ENCODE assay signal across 8 mouse cellular contexts in genomic region chr9:44732921-44733530, GRCm38 (mm10). TPM values are rescaled to one million over a fixed set of nuclear protein-coding genes. Genes with fewer than 3 reads are reported as not detected.
DNase-seq lines count a peak whose midpoint lies in the region; ATAC-seq and TF ChIP-seq lines count a peak whose summit lies in the region.

No protein-coding gene starts in this region.

- H3K27ac ChIP-seq in embryonic facial prominence, embryonic 12.5 days: peak overlapping the region; percentile 76
- H3K27ac ChIP-seq in hindbrain, embryonic 11.5 days (ENCODE audit: low read depth, low read length): peak overlapping the region; percentile 24; the same call in 1 of the 2 replicates
- H3K27ac ChIP-seq in liver, postnatal 0 days (ENCODE audit: low read depth): peak overlapping the region; percentile 20; the same call in 1 of the 2 replicates

- DNase-seq in cerebellum, adult 11-12 months: peak; percentile 27
- no peak for DNase-seq in cerebellum, postnatal 10 days
- no peak for DNase-seq in hindbrain, embryonic 11.5 days (ENCODE audit: low spot score)
- no peak for DNase-seq in liver, postnatal 0 days
- DNase-seq in spleen, postnatal 36 days (ENCODE audit: low spot score in 2 of 2): no peak
- no peak for DNase-seq in retina, embryonic 14.5 days (ENCODE audit: low spot score)

- peaks cover 28% of the 10 kb centered on the region for H3K4me1 ChIP-seq in embryonic facial prominence, embryonic 12.5 days
- peaks cover 5% of the 10 kb centered on the region for H3K4me1 ChIP-seq in hindbrain, embryonic 11.5 days (replicated peaks; ENCODE audit: control insufficient read depth, insufficient read depth, low read length)
- H3K4me1 ChIP-seq in liver, postnatal 0 days (ENCODE audit: insufficient read depth): peaks cover 14% of the 10 kb centered on the region

- H3K9me3 ChIP-seq in embryonic facial prominence, embryonic 12.5 days: no peaks in the 10 kb centered on the region
- no peaks in the 10 kb centered on the region for H3K9me3 ChIP-seq in hindbrain, embryonic 11.5 days (ENCODE audit: control insufficient read depth, low read length)
- H3K9me3 ChIP-seq in liver, postnatal 0 days (ENCODE audit: low read length): no peaks in the 10 kb centered on the region

- WGBS in embryonic facial prominence, embryonic 12.5 days: 39% methylated on average over 12 of the region's 12 CpGs
- 50% methylated on average over 12 of the region's 12 CpGs for WGBS in hindbrain, embryonic 11.5 days
- 46% methylated on average over 12 of the region's 12 CpGs for WGBS in liver, postnatal 0 days (ENCODE audit: insufficient replicate concordance)

- ATAC-seq in embryonic facial prominence, embryonic 12.5 days (ENCODE audit: insufficient number of reproducible peaks, insufficient read depth, low FRiP score, low TSS enrichment): no peak
- no peak for ATAC-seq in hindbrain, embryonic 11.5 days (ENCODE audit: low FRiP score)
- no peak for ATAC-seq in liver, postnatal 0 days
- ATAC-seq in monocyte, adult 5-6 weeks (replicated peaks; ENCODE audit: insufficient number of reproducible peaks, low FRiP score, low TSS enrichment, poor library complexity, severe bottlenecking): no peak

- H3K27me3 ChIP-seq in embryonic facial prominence, embryonic 12.5 days: no peaks in the 10 kb centered on the region
- H3K27me3 ChIP-seq in hindbrain, embryonic 11.5 days (ENCODE audit: control insufficient read depth, insufficient read depth, low read length): peaks cover 8% of the 10 kb centered on the region; the same call in 1 of the 2 replicates
- peaks cover 35% of the 10 kb centered on the region for H3K27me3 ChIP-seq in liver, postnatal 0 days (ENCODE audit: insufficient read depth, low read length)

- peak overlapping the region; percentile 66 for H3K4me3 ChIP-seq in embryonic facial prominence, embryonic 12.5 days
- peak overlapping the region; percentile 63 for H3K4me3 ChIP-seq in hindbrain, embryonic 11.5 days (ENCODE audit: low read depth, low read length)
- H3K4me3 ChIP-seq in liver, postnatal 0 days (ENCODE audit: low read depth, low read length): peak overlapping the region; percentile 58; the same call in 1 of the 2 replicates

- peak overlapping the region; percentile 97 for H3K4me2 ChIP-seq in embryonic facial prominence, embryonic 12.5 days (replicated peaks)
- peak overlapping the region; percentile 100 for H3K4me2 ChIP-seq in hindbrain, embryonic 11.5 days (replicated peaks; ENCODE audit: low read depth, low read length)
- H3K4me2 ChIP-seq in liver, postnatal 0 days (ENCODE audit: low read depth, low read length): peak overlapping the region; percentile 84

- TF ChIP-seq EP300 in liver, postnatal 0 days (IDR thresholded peaks at IDR 0.05; ENCODE audit: low read depth): no peak

- H3K36me3 ChIP-seq in embryonic facial prominence, embryonic 12.5 days: no peaks in the 10 kb centered on the region
- no peaks in the 10 kb centered on the region for H3K36me3 ChIP-seq in hindbrain, embryonic 11.5 days (ENCODE audit: control insufficient read depth, insufficient read depth, low read length)
- no peaks in the 10 kb centered on the region for H3K36me3 ChIP-seq in liver, postnatal 0 days (replicated peaks; ENCODE audit: insufficient read depth, low read length)

- H3K9ac ChIP-seq in embryonic facial prominence, embryonic 12.5 days: peak overlapping the region; percentile 62; the same call in 1 of the 2 replicates
- peak overlapping the region; percentile 71 for H3K9ac ChIP-seq in hindbrain, embryonic 11.5 days (ENCODE audit: low read depth, low read length)
- H3K9ac ChIP-seq in liver, postnatal 0 days (replicated peaks): no peak overlapping the region

- TF ChIP-seq CTCF in liver, postnatal 0 days (IDR thresholded peaks at IDR 0.05; ENCODE audit: low read depth): no peak

RNA-seq across cellular contexts. Expression of gene Phldb1, which starts 2.0 kb away (rescaled TPM):
- 57.1 and 60.7 TPM in 2 replicates for polyA plus RNA-seq in embryonic facial prominence, embryonic 12.5 days (2016; fragmentation: Nextera tagmentation; extraction: Ambion mirVana)
- 36.0 and 36.3 TPM in 2 replicates for polyA plus RNA-seq in hindbrain, embryonic 11.5 days (2014; fragmentation: Nextera tagmentation; extraction: Ambion mirVana)
- 1.5 and 2.2 TPM in 2 replicates for polyA plus RNA-seq in liver, postnatal 0 days (2015; fragmentation: Nextera tagmentation; extraction: Ambion mirVana)
- total RNA-seq in monocyte, adult 5-6 weeks (2017): 2.1 to 4.3 TPM (median 3.1 TPM) in 3 replicates

RNA-seq across cellular contexts. Expression of gene Arcn1, which starts 34.6 kb away (rescaled TPM):
- polyA plus RNA-seq in embryonic facial prominence, embryonic 12.5 days (2016; fragmentation: Nextera tagmentation; extraction: Ambion mirVana): 193 and 197 TPM in 2 replicates
- 198 and 204 TPM in 2 replicates for polyA plus RNA-seq in hindbrain, embryonic 11.5 days (2014; fragmentation: Nextera tagmentation; extraction: Ambion mirVana)
- polyA plus RNA-seq in liver, postnatal 0 days (2015; fragmentation: Nextera tagmentation; extraction: Ambion mirVana): 53.5 and 58.4 TPM in 2 replicates
- 156 to 231 TPM (median 178 TPM) in 3 replicates for total RNA-seq in monocyte, adult 5-6 weeks (2017)

RNA-seq across cellular contexts. Expression of gene Ift46, which starts 34.7 kb away (rescaled TPM):
- polyA plus RNA-seq in embryonic facial prominence, embryonic 12.5 days (2016; fragmentation: Nextera tagmentation; extraction: Ambion mirVana): 151 and 153 TPM in 2 replicates
- polyA plus RNA-seq in hindbrain, embryonic 11.5 days (2014; fragmentation: Nextera tagmentation; extraction: Ambion mirVana): 142 and 154 TPM in 2 replicates
- polyA plus RNA-seq in liver, postnatal 0 days (2015; fragmentation: Nextera tagmentation; extraction: Ambion mirVana): 23.6 and 24.5 TPM in 2 replicates
- total RNA-seq in monocyte, adult 5-6 weeks (2017): 20.1 to 53.5 TPM (median 37.4 TPM) in 3 replicates

RNA-seq across cellular contexts. Expression of gene Treh, which starts 60.0 kb away (rescaled TPM):
- polyA plus RNA-seq in embryonic facial prominence, embryonic 12.5 days (2016; fragmentation: Nextera tagmentation; extraction: Ambion mirVana): not detected in 2 replicates
- not detected in 2 replicates for polyA plus RNA-seq in hindbrain, embryonic 11.5 days (2014; fragmentation: Nextera tagmentation; extraction: Ambion mirVana)
- 0.94 and 1.4 TPM in 2 replicates for polyA plus RNA-seq in liver, postnatal 0 days (2015; fragmentation: Nextera tagmentation; extraction: Ambion mirVana)
- total RNA-seq in monocyte, adult 5-6 weeks (2017): not detected in 3 replicates

Comparison
In these comparisons a context has a peak if more than half of its experiments do, and no peak if none do; other contexts are left out.
1. H3K27ac ChIP-seq: peak in every context shown above with its lines; median percentile 76 in embryonic facial prominence, embryonic 12.5 days; 24 in hindbrain, embryonic 11.5 days; 20 in liver, postnatal 0 days.
2. RNA of gene Phldb1, which starts 2.0 kb away (polyA plus RNA-seq): 57.1 to 60.7 TPM in embryonic facial prominence, embryonic 12.5 days and 36.0 to 36.3 TPM in hindbrain, embryonic 11.5 days; 1.5 to 2.2 TPM in liver, postnatal 0 days; every median in the first group is over 10 times any median in the second.
3. Peak in every context shown above with its lines, with median percentiles within 50 percentile points of each other: H3K4me2 ChIP-seq and H3K4me3 ChIP-seq.